Mouse (Mus musculus) erythroid progenitor cell, adult 5-6 weeks (primary cell): ENCODE measurements around the gene Cpsf7. TPM values are rescaled to one million over a fixed set of nuclear protein-coding genes. Genes with fewer than 3 reads are reported as not detected.

Source experiments
- ATAC-seq: replicated peaks from 2 replicates; pipeline ENCODE4 v1.8.0; 2016; ENCODE audit warnings: moderate number of reproducible peaks, mild to moderate bottlenecking, moderate TSS enrichment, inconsistent platforms; ENCODE audit not compliant: poor library complexity, low FRiP score, severe bottlenecking
- total RNA-seq, 2 experiments: library from RNA; stranded (forward) in 1 of 2; stranded (reverse) in 1 of 2; fragments of 150-400 nt in 1 of 2; fragments of 186-747, 209-891 nt in 1 of 2; gene quantifications; 2 replicates each; pipeline versions ENCODE4 v1.2.3 to v1.2.4; 2015 to 2017; ENCODE audit warnings: low replicate concordance in 2 of 2

Gene Cpsf7
- total RNA-seq (2015; ENCODE audit: low replicate concordance) (73.4 and 91.5 TPM in 2 replicates), total RNA-seq (2017; ENCODE audit: low replicate concordance) (63.5 and 75.6 TPM in 2 replicates)

DNA sequence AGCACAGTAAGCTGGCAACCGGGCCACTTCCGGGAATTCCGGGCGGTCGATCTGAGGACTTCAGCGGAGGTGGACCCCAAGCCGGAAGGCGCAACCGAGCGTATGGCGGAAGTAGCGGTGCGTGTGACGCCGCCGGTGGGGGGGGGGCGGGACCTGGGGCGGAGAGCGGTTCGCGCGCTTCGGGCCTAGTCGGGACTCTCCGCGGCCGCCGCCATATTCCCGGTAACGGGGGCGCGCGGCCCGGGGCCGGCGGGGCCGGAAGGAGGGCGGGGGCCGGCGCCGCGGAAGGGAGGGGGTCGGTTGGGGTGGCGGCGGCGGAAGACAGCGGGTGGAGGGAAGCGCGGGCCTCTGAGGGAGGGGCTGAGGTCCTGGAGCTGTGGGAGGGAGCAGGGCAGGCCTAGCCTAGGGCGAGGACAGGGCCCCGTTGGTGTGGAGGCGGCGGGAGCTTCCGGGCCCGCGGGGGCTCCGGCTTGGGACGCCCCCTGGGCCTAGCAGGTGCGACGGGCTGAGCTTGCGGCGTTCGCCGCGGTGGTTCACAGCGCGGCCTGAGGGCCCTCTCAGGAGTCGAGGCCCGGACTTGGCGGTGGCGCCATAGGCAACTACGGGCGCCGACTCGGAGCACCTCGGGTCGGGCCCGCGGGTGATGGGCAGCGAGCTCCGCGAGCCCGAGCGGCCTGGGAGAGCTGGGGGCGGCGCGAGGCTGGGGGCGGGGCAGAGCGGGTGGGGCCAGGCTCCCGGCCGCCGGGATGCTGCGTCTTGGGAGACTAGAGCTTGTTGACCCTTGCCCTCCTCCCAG, at the start of gene Cpsf7:
TSS of gene Cpsf7 (plus strand) at position 161 of the 796 bp plus-strand sequence.
- ATAC-seq = peak; percentile 91

DNA sequence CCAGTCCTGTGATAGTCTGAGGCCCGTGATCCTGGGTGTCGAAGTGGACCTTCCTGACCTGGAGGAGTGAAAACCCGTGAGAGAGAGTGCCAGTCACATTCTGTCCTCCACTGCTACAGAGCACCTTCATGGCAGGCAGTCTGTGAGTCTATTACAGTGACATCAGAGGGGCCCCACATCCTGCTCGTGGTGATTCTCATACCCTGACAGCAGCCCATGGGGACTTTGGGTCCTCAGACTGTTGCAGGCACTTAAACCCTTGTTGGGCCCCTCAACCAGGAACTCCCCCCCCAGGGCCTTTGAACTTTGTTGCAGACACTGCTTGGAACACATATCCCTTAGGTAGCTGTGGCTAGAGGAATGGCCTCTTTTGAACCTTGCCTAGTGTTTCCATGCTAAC, 45.5 kb upstream of the Cpsf7 start:
- ATAC-seq = no peak

DNA sequence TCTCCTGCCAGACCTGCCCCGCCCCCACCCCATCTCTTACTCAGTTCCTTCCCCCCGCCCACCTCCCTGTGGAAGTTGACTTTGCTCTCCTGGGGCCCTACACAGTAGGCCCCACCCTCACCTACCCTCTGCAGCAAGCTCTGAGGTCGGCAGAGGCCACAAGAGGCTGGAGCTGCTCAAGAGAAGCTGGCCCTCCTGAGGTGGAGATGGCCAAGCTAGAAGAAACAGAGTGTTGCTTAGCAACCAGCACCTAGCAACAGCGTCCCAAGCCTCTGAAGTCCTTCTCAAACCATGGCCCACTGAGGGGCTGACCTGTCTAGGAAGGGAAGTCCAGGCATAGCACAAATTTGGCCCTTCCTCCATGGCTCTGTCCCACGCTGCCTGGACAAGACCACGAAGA, 42.4 kb upstream of the Cpsf7 start, which contains the start of gene Ppp1r32:
TSS of gene Ppp1r32 (minus strand) at position 226 of the 400 bp plus-strand sequence.
- no peak for ATAC-seq

DNA sequence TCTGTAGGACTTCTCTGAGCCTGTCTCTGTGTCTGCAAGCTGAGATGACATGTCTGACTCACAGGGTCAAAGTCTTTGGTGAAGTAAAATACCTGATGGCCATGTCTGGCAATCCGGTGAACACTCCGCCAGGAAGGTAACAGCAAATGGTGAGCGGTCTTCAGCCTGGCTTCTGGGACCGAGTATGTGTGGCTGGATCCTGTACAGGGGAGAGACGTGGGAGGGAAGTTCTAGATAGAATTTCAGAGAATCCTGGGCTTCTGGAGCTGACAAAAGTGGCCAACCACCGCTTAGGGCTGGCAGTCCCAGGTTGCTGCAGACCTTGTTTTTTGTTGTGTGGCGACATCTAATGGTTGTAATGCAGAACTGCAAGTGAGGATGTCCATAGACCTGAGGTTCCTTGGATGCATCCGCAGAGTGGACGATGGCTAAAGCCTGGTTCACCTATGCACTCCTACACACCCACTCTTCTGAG, 38.8 kb upstream of the Cpsf7 start:
- ATAC-seq = peak; percentile 75

DNA sequence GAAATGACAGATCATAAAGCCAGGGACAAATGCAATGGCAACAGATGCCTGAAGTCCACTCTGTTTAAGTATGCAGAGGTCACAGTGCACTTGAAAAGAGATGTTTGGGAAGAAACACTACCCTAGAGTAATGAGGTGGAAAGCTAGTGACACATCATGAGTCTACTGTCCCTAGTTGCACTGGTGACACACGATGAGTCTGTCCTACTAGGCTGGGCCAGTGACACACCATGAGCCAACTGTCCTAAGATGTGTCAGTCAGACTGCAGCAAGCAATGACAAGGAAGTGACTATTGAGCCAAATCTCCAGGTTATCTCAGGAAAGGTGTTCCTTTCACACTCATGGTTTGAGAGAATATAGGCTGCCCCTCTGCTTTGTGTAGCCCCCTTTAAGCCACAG, 29.4 kb upstream of the Cpsf7 start:
- ATAC-seq = no peak

DNA sequence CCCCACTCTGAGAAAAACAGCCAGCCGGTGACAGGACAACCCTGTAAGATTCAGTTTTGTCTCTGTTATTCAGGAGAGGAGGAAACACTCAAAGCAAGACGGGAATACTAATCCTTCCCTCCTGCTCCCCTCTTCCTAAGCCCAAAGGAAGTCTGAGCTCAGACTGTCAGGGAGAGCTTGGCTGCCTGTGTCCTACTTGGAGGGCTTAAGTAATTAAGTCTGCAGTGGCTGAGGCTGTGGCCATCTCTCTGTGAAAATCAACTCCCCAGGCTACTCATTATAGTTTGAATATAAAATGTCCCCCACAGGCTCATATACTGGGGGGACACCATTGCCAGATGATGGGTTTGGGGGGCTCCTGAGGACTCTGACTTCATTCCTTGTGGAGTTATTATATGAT, 28.1 kb upstream of the Cpsf7 start:
- no peak for ATAC-seq

DNA sequence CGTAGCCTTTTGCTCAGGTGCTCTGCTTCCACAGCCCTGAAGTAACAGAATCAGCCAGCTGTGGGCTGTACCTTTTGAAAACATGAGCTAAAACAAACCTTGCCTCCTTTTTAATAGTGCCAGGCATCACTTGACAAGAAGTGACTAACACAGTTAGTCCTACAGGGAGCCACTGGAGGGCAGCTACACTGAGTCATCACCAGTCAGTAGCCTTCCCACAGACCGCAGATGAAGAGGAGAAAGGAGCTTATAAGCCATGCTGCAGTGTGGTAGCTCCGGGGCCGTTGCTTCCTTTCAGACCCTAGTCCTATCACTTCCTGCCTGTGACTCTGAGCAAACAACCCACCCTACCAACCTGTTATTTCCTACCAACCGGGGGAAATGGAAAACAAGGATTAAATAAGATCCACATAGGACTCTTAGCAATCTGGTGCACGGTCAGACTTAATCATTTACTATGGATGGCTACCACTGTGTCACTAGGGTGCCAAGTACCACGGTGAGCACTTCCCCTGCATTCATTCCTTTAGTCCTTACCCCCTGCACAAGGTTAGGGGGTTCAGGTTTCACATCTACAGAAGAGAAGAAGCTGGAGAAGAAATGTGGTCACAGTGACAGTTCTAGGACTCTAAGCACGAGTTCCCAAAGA, 27.4 kb upstream of the Cpsf7 start:
- no peak for ATAC-seq

DNA sequence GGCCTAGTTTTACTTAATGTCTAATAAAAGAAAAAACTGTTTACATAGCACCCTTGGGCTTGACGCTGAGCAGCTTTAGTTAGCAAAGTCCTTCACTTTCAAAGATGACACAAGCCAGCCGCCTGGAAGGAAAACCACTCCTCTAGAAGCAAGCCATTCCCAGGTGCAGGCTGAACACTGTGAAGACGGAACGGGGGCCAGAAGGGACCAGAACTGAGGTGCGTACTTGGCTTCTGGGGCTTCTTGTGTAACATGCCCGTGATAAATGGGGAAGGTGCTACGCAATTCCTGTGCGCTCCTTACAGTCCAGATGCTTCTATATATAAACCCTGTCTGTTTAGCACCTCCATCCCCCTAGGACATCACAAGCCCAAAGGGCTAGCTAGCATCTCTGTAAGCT, 24.5 kb upstream of the Cpsf7 start:
- no peak for ATAC-seq

DNA sequence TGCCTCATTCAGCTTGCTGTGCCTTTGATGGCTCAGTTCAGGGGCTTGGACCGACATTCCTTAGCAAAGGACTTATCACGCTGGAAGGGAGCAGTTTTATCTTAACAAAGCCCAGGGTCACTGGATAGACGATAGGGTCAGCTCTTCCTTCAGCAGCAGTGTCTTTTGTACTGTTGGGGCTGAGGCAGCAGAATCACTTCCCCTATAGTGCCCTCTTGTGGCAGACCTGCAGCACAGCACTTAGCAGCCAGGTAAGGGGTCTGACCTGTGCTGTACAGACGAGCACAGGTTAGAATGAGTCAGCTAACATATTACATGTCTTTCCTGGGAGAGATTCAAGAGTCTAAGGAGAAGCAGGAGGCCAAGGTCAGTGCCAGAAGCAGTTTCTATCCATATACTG, 22.5 kb upstream of the Cpsf7 start:
- peak; percentile 78 for ATAC-seq

DNA sequence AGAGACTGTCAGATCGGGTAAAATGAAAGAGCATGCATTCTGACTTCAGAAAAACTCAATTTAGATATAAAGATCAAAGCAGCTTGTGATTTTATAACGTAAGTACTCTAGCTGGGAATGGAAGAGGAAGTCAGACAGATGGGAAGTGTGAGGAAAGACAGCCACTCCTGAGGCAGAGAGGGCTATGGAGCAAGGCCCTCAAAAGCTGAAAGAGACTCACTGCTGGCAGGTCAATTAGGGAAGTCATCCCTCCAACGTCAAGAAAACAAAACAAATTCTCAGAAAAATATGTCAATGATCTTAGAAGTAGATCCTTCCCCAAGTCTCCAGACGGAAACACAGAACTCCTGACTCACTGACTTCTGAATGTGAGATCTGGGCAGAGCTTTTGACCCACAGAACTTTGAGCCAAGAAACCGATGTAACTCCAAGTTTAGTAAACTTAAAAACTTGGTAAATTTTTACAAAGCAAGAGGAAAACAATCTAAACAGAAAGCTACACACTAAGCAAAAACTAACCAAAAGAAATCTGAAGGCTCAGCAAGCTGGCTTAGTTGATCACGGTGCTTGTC, 14.2 kb upstream of the Cpsf7 start:
- no peak for ATAC-seq

DNA sequence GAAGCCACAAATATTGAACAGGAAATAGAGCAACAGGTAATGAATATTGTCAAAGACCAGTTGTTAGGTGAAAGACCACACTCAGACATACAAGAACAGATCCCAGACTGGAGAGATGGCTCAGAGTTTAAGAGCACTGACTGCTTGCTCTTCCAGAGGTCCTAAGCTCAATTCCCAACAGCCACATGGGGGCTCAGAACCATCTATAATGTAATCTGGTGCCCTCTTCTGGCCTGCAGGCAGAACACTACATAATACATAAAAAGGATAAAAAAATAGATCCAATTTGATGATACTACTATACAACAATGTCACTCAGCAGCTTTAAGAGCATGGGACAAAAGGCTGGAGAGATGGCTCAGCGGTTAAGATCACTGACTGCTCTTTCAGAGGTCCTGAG, 4.7 kb upstream of the Cpsf7 start:
- ATAC-seq = no peak

DNA sequence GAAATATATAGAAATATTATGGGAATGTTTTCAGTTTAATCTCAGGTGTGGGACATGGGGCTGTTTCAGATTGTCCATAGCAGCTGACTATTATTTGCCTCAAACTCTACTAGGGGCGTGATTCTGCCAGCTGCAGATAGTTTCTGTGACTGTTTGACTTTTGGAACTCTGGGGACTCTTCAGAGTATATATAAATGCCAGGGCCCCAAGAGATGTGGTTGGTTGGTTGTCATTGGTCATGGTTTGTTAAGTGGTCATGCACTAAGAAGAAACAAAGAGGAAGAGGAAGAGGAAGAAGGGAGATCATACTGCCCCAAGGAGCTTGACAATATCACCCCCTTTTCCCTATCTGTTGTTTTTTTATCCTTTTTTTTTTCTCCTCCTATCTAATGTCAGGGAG, 3.1 kb upstream of the Cpsf7 start:
- ATAC-seq = no peak

DNA sequence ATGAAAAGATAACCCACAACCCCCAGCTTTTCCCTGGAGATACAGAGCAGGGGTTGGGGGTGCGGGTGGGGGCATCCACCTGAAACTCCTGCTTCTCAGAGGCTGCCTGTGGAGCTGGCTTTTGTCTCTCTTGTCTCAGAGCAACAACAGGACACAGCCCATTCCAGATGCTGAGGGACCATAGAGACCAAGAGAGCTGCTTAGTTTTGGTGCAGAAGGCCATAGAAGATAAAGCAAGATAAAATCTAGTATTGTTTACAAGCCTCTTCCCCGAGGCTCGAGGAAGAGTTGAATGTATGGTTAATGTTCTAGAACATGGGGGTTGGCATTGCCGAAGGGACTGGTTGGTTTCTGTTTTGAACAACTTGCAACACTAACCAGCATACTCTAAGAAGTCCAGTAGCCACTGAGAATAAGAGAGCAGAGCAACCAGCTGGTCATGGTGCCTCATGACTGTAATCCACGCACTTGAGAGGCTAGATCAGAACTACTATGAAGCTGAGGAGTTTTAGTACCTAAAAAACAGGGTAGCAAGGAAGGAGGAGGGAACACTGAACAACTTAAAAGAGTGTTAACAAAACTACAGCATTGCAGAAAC, 1.5 kb upstream of the Cpsf7 start:
- ATAC-seq = no peak

DNA sequence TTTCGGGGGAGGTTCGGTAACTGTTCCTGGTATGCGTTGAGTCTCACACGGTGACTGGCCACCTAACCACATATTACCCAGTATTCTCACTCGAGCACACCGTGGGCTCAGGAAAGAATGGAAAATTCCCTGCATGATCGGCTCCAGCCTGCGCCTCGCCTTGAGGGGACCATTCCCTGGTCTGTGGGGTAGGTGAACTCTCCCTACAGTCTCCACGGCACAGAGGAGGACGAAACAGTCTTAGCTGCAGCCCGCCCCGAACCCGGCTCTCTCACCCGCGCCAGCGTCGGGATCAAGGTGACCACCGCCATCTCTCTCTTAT, 321 bp upstream of the Cpsf7 start:
- ATAC-seq = peak; percentile 45; the same call in 1 of the 2 replicates

DNA sequence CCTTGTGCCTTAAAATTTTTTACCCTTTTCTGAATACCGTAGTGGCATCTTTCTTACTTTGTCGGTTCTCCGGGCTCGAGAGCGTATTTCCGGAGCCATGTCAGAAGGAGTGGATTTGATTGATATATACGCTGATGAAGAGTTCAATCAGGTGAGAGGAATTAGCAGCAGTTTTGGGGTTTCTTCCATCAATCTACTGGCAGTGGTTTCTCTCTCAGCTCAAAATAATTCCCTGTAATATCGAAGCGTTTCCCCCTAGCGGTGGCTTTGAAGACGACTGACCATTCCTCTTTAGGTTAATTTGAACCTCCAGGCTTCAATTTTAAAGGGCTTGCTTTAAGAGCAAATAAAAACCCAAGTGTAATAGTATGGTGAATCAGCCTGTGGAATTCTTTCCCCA, 844 bp downstream of the Cpsf7 start, which contains the start of gene Sdhaf2:
TSS of gene Sdhaf2 (minus strand) at position 233 of the 400 bp plus-strand sequence.
- ATAC-seq = peak; percentile 37; the same call in 1 of the 2 replicates

DNA sequence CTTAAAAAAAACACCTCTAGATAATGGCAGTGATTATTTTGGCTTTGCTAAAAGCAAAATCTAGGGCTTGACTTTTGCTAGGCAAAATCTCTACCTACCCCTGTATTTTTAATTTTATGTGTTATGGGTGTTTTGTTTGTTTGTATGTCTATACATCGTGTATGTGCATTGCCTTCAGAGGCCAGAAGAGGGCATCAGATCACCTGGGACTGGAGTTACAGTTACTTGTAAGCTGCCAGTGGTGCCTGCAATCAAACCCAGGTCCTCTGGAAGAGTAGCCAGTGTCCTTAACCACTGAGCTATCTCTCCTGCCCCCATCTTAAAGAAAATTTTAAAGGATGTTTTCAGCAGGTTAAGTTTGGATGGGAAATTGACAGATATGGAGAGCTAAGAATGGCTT, 5.0 kb downstream of the Cpsf7 start:
- no peak for ATAC-seq

DNA sequence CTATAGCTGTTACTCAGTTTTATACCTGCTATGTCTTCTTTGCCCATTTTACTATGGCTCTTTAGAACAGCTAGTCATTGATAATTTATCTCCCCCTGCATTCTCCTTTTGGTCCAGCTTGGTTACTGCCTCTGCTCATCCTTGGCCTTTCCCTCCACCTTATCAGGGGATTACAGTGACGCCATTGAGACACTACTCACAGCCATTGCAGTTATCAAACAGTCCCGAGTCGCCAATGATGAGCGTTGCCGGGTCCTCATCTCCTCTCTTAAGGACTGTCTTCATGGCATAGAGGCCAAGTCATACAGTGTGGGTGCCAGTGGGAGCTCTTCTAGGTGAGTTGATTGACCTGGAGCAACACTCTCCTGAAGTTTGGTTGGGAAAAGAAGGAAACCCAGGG, 14.4 kb downstream of the Cpsf7 start:
- ATAC-seq = peak; percentile 70; the same call in 1 of the 2 replicates

DNA sequence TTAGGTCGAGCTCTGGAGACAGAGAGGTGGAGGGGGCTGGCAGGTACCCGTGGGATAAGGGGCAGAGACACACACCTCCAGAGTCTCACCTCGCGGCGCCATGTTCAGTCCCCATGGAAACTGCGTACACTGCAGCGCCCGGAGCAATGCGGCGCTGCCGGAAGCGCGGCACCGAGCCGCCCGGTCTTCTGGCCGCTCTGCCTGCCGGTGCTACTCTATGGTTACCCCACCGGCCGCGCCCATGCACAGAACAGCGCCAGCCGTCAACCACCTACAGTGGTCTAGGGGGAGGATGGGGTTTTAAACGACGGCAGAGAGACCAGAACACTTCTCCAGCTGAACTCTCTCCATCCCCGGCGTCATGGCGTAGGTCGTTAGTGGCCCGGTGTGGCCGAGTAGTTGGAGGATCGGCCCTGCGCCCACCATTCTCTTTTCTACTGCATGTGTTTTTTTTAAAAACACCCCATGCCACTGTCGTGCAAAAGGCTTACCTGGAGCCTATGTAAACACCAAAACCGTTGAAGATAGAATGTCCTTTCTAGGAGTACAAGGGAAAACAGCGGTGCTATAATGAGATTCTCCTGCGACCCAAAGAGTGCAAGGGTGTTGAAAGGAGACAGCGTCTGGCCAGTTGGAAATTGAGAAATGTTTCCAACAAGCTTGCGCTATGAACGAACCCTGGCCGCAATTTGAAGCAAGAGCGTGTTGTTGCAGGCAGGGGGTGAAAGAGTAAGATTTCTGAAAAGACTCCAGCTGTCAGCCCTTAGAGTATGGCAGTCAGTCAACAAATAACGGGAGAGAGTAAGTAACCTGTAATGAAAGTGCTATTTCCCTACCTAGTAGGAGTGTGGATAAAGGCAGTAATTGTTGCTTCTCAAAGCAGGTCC, 30.8 kb downstream of the Cpsf7 start, which contains the start of gene Tmem216:
TSS of gene Tmem216 (minus strand) at position 615 of the 887 bp plus-strand sequence.
- peak; percentile 99 for ATAC-seq

DNA sequence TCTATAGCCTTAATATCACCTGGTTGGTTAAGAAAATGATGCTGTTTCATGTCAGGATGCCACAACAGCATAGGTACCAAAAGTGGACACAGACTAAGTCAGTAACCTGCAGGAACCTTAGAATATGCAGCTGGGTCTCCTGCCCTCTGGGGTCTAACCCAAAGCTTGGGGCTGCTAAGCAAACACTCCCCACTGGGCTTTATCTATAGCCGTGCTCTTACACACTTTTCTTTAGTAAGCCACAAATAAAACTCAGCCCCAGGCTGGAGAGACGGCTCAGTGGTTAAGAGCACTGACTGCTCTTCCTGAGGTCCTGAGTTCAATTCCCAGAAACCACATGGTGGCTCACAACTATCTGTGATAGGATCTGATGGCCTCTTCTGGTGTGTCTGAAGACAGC, 31.9 kb downstream of the Cpsf7 start:
- no peak for ATAC-seq
